Mouse (Mus musculus) embryonic facial prominence, embryonic 15.5 days (tissue): ENCODE data around the gene Siglecg. TPM values are rescaled to one million over a fixed set of nuclear protein-coding genes. Genes with fewer than 3 reads are reported as not detected.
"Not testable (repeated sequence)": the region's sequence is repeated elsewhere in the genome, so short reads cannot be mapped to it uniquely, and the experiment has no call there.

Experiments
- ATAC-seq: fragments of 200-750 bp; cut with Nextera tagmentation; 2 replicates; pipeline ENCODE4 v1.8.0; 2017; ENCODE audit warnings: low read depth, moderate TSS enrichment; ENCODE audit not compliant: insufficient number of reproducible peaks, low FRiP score, low TSS enrichment
- H3K27ac ChIP-seq: fragments of 300-500 bp; sonication (generic); replicated peaks from 2 replicates; pipeline ENCODE4 v1.5.1; 2015; ENCODE audit warnings: mild to moderate bottlenecking, inconsistent platforms
- H3K27me3 ChIP-seq: fragments of 300-500 bp; sonication (generic); 2 replicates; pipeline ENCODE4 v1.6.1; 2015; ENCODE audit warnings: inconsistent platforms
- H3K36me3 ChIP-seq: fragments of 300-500 bp; sonication (generic); 2 replicates; pipeline ENCODE4 v1.6.1; 2015; ENCODE audit warnings: mild to moderate bottlenecking, inconsistent platforms
- H3K4me1 ChIP-seq: fragments of 300-500 bp; sonication (generic); 2 replicates; pipeline ENCODE4 v1.6.1; 2015; ENCODE audit warnings: inconsistent platforms
- H3K4me2 ChIP-seq: fragments of 300-500 bp; sonication (generic); replicated peaks from 2 replicates; pipeline ENCODE4 v1.6.1; 2015; ENCODE audit warnings: mild to moderate bottlenecking, inconsistent platforms
- H3K4me3 ChIP-seq: fragments of 300-500 bp; sonication (generic); replicated peaks from 2 replicates; pipeline ENCODE4 v1.5.1; 2015; ENCODE audit warnings: mild to moderate bottlenecking, inconsistent platforms
- H3K9ac ChIP-seq: fragments of 300-500 bp; sonication (generic); 2 replicates; pipeline ENCODE4 v1.6.1; 2015; ENCODE audit warnings: inconsistent platforms
- H3K9me3 ChIP-seq: fragments of 300-500 bp; sonication (generic); replicated peaks from 2 replicates; pipeline ENCODE4 v1.6.1; 2016; ENCODE audit warnings: inconsistent platforms
- WGBS: fragments of 180-500 bp; shearing (Covaris S2); methylation state at CpG from one replicate; pipeline ENCODE4 v1.1.7; 2015; 5-methylcytosine and 5-hydroxymethylcytosine counted together
- polyA plus RNA-seq: library from polyadenylated mRNA; unstranded; fragments of >200 nt; fragmentation: Nextera tagmentation; extraction: Ambion mirVana; gene quantifications from 2 replicates; pipeline ENCODE4 v1.2.1, GENCODE M21; 2015

Siglecg gene
- polyA plus RNA-seq: 0.04 and 0.71 TPM in 2 replicates

DNA sequence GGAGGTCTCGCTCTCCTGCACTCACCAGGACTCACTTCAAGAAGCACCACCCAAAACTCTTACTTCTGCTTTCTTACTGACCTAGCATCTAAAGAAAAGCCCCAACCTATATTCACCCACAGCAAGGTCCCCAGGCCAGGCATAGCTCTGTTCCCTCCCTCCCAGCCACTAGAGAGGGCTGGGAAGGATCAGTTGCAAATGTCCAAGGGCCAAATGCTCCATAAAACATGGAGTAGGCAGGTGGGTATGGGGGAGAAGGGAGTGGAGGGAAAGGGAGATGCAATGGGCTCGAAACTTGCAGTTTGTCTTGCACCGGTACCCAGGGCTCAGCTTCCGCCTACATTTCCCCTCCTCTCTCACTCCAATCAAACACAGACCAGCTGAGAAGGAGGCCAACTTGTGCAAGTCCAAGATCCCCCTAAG, at the start of gene Siglecg:
Gene Siglecg (plus strand): TSS at position 74 of the 423 bp plus-strand sequence.
- Histone ChIP-seq H3K9ac (no peak within 1 kb of the TSS), H3K27me3 (no peaks in the 10 kb centered on the region), H3K27ac (no peak within 1 kb of the TSS), H3K4me3 (no peak within 1 kb of the TSS), H3K36me3 (no peaks in the 10 kb centered on the region), H3K4me2 (no peak within 1 kb of the TSS), H3K9me3 (no peaks in the 10 kb centered on the region), H3K4me1 (no peaks in the 10 kb centered on the region)
- ATAC-seq: no peak
- 73% methylated on average over 4 of the region's 4 CpGs for WGBS

DNA sequence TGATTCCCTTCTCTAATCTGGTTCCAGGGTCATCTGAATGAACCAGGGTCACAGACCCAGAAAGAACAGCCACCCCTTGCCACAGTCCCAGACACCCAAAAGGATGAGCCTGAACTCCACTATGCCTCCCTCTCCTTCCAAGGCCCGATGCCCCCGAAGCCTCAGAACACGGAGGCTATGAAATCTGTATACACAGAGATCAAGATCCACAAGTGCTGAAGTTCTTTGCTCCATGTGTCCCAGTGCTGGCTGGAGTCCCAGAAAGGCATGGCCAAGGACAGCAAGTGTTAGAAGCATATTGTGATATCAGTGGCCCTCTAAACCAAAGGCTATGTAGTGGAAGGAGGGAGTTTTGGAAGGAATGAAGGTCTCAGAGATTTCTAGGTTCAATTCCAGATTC, 49.4 kb upstream of the Siglecg start:
- Histone ChIP-seq H3K36me3 (no peaks in the 10 kb centered on the region), H3K4me3 (no peak overlapping the region), H3K27me3 (no peaks in the 10 kb centered on the region), H3K9me3 (no peaks in the 10 kb centered on the region), H3K9ac (no peak overlapping the region), H3K27ac (no peak overlapping the region), H3K4me2 (no peak overlapping the region), H3K4me1 (0 out of 2 replicates have a peak, but pooled peaks cover 6% of the 10 kb centered on the region)
- no peak for ATAC-seq
- 78% methylated on average over 3 of the region's 3 CpGs for WGBS

DNA sequence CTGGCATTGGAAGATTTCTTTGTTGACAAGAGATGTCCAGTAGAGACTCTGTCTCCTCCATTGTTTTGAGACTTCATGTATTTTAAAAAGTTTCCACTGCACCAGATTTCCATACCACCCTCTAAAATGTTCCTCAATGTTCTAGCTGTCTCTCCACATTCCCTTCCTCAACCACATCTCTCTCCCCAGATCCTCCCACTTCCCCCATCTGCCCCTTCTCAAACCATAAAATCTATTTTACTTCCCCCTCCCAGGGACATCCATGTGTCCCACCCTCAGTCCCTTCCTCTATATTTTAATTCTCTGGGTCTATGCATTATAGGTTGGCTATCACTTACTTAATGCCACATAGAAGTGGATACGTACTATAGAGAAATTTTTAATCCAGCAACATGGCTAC, 46.6 kb upstream of the Siglecg start:
- Histone ChIP-seq H3K4me2 (no peak overlapping the region), H3K9ac (no peak overlapping the region), H3K9me3 (no peaks in the 10 kb centered on the region), H3K4me1 (no peaks in the 10 kb centered on the region), H3K27ac (no peak overlapping the region), H3K4me3 (no peak overlapping the region), H3K36me3 (no peaks in the 10 kb centered on the region), H3K27me3 (no peaks in the 10 kb centered on the region)
- no peak for ATAC-seq
- 79% methylated on average over 1 of the region's 1 CpGs for WGBS

DNA sequence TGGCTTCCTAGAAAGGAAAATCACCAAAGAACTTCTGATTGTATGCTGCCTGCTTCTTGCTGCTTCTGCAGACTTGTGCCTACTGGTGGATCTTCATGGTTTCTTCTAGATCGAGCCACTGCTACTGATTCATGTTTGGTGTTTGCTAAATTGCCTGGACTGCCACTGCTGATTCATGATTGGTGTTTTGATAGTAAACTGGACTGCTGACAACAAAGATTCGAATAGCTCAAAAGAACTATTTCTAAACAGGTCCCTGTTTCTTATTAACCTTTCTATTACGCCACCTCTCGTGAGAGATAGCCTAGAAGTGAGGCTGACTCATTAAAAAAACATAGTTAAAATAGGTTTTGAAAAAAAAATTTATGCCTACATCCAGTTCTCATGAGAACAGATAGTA, 46.0 kb upstream of the Siglecg start:
- WGBS: 62% methylated on average over 4 of the region's 4 CpGs
- H3K27ac ChIP-seq: no peak overlapping the region
- no peaks in the 10 kb centered on the region for H3K4me1 ChIP-seq
- ATAC-seq: no peak
- no peaks in the 10 kb centered on the region for H3K9me3 ChIP-seq
- H3K4me3 ChIP-seq: no peak overlapping the region
- H3K27me3 ChIP-seq: no peaks in the 10 kb centered on the region
- H3K36me3 ChIP-seq: no peaks in the 10 kb centered on the region
- H3K9ac ChIP-seq: no peak overlapping the region
- no peak overlapping the region for H3K4me2 ChIP-seq

DNA sequence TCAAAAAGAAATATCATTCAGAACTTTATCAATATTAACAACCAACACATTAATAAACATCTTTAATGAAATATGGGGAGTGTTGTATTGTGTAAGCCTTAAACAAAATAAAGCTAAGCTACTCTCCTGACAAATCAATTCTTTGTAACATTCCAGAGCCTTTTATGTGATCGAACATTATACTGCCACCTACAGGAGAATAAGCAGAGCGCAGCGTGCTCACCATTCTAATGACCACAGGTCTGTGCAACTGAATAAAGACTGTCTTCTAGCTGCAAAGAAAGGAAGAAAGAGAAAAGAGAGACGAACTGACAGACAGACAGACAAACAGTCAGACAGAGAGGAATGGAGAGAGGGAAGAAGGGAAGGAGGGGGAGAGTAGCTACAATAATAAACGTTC, 29.8 kb upstream of the Siglecg start:
- no peak overlapping the region for H3K4me2 ChIP-seq
- H3K27ac ChIP-seq: no peak overlapping the region
- H3K9ac ChIP-seq: no peak overlapping the region
- H3K27me3 ChIP-seq: no peaks in the 10 kb centered on the region
- no peaks in the 10 kb centered on the region for H3K36me3 ChIP-seq
- no peak for ATAC-seq
- H3K4me3 ChIP-seq: no peak overlapping the region
- 11% methylated on average over 5 of the region's 5 CpGs for WGBS
- no peaks in the 10 kb centered on the region for H3K4me1 ChIP-seq
- H3K9me3 ChIP-seq: no peaks in the 10 kb centered on the region

DNA sequence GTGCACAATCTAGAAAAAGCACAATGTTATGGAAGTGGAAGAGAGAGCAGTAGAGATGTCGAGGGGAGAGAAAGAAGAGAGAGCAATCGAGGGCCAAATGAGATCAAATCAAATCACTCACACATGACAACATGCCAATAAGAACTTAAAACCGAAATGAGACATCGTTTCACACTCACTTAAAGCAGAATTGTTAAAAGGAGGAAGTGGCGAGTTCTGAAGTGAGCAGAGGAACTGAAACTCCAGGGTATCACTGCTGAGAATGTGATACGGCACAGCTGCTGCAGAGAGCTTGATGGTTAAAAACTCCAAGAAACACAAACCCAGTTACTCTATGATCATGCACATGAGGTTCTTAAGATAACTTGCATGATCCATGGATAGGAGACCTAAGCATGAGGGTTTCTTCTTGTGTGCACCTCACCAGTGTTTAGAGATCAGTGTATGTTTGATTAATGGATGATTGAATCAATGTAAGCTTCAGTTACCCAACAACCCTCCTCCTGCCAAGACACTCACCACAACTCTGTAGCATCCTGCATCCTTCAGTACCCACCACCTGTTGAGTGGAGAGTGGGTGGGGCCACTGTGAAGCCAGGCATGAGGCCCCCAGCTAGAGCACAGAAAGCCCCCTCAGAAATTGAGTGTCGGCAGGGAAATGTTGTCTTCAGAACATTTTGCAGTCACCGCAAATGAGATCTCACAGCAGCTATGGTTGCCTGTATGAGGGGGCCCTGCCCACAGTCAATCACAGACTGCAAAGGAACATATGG, 15.5 kb upstream of the Siglecg start:
- no peak for ATAC-seq
- Histone ChIP-seq H3K9me3 (no peaks in the 10 kb centered on the region), H3K36me3 (no peaks in the 10 kb centered on the region), H3K9ac (no peak overlapping the region), H3K27me3 (no peaks in the 10 kb centered on the region), H3K4me2 (no peak overlapping the region), H3K4me1 (no peaks in the 10 kb centered on the region), H3K27ac (no peak overlapping the region), H3K4me3 (no peak overlapping the region)
- 72% methylated on average over 8 of the region's 8 CpGs for WGBS

DNA sequence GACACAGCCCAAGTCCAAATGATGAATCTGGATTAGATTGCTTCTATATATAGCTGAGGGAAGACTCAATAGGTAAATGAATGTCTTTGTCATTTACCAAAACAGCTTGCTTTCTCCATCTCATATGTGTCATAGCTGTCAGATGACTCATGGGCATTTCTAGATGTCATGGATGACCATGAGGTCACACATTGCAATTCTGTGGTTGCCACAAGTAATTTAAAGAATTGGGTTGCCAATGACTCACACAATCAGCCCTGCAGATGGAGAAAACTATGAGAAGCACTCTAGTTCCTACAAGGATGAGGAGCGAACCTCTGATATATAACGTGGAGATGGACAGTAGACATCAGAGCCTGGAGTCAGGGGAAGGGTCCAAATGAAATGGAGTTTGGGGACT, 8.5 kb upstream of the Siglecg start:
- ATAC-seq: no peak
- no peak overlapping the region for H3K9ac ChIP-seq

DNA sequence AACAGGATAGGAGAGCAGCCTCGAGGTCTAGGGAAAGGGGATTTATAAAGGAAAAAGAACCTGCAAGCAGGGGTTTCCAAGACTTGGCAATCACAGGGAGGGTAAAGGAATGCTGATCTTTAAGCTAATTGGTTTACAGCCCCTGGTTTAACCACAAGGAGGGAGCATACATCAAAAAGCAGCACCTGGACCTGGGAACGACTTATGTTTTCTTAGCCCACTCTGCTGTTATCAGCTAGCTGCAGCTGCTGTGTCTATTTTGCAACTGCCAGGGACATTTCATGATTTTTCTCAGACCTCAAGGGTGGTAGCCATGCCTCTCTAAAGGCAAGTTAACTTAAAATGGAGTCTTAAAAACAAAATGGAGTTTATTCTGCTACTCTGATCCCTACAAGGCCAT, 5.3 kb upstream of the Siglecg start:
- H3K36me3 ChIP-seq: no peaks in the 10 kb centered on the region
- ATAC-seq: no peak
- no peak overlapping the region for H3K27ac ChIP-seq
- H3K4me3 ChIP-seq: no peak overlapping the region
- no peaks in the 10 kb centered on the region for H3K27me3 ChIP-seq
- H3K4me2 ChIP-seq: no peak overlapping the region
- WGBS: 38% methylated on average over 2 of the region's 2 CpGs
- H3K9ac ChIP-seq: no peak overlapping the region
- no peaks in the 10 kb centered on the region for H3K4me1 ChIP-seq
- H3K9me3 ChIP-seq: no peaks in the 10 kb centered on the region

More for the DNA sequence above, 8.5 kb upstream of the Siglecg start:
- no peaks in the 10 kb centered on the region for H3K9me3 ChIP-seq
- H3K4me1 ChIP-seq: no peaks in the 10 kb centered on the region
- H3K27me3 ChIP-seq: no peaks in the 10 kb centered on the region
- H3K4me3 ChIP-seq: no peak overlapping the region
- 82% methylated on average over 2 of the region's 2 CpGs for WGBS
- no peak overlapping the region for H3K4me2 ChIP-seq
- no peak overlapping the region for H3K27ac ChIP-seq
- H3K36me3 ChIP-seq: no peaks in the 10 kb centered on the region

DNA sequence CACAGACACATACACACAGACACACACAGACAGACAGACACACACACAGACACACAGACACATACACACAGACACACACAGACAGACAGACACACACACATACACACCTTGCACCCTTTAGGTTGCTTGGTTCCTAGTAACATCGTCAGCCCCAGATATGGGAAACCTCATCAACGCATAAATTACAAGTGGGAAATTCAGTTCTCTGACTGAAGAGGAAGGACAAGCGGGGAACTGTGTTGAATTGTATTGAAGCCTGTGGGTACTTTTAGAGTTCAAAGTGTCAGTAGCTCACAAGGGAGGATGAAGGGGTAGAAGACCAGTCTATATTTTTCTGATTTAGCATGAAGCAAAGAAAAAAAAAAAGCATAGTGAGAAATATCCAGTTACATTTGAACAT, 431 bp upstream of the Siglecg start:
- no peak overlapping the region for H3K4me3 ChIP-seq
- no peak overlapping the region for H3K9ac ChIP-seq
- WGBS: 77% methylated on average over 3 of the region's 3 CpGs
- no peaks in the 10 kb centered on the region for H3K4me1 ChIP-seq
- H3K4me2 ChIP-seq: no peak overlapping the region
- H3K9me3 ChIP-seq: no peaks in the 10 kb centered on the region
- H3K27me3 ChIP-seq: no peaks in the 10 kb centered on the region
- no peak overlapping the region for H3K27ac ChIP-seq
- H3K36me3 ChIP-seq: no peaks in the 10 kb centered on the region
- ATAC-seq: no peak

DNA sequence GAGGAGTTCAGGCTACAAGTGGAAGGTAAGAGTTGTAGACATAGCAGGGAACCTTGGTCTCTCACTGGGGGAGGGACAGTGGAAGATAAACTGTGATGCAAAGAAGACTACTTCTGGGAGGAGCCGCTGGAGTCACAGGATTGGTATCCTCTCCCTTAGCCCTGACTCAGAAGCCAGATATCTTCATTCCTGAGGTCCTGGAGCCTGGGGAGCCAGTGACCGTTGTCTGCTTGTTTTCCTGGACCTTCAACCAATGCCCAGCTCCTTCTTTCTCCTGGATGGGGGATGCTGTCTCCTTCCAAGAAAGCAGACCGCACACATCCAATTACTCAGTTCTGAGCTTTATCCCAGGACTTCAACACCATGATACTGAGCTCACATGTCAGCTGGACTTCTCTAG, 1.1 kb downstream of the Siglecg start:
- WGBS: 74% methylated on average over 3 of the region's 3 CpGs
- no peak overlapping the region for H3K4me3 ChIP-seq

DNA sequence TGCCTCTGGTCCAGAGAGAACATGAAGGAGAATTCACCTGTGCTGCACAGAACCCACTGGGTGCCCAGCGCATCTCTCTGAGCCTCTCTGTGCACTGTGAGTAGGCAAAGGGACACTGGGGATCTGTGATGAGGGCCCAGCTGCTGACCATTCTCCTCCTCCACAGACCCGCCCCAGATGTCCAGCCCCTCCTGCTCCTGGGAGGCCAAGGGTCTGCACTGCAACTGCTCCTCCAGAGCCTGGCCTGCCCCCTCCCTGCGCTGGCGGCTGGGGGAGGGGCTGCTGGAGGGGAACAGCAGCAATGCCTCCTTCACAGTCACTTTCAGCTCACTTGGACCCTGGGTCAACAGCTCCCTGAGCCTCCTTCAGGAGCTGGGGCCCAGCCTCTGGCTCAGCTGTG, 3.7 kb downstream of the Siglecg start:
- not testable (repeated sequence) for H3K4me2 ChIP-seq, H3K4me3 ChIP-seq, ATAC-seq, H3K36me3 ChIP-seq, H3K9ac ChIP-seq, H3K27me3 ChIP-seq, H3K9me3 ChIP-seq, H3K27ac ChIP-seq, H3K4me1 ChIP-seq
- 26% methylated on average over 4 of the region's 4 CpGs for WGBS

More for the DNA sequence above, 1.1 kb downstream of the Siglecg start:
- H3K9me3 ChIP-seq: no peaks in the 10 kb centered on the region
- no peaks in the 10 kb centered on the region for H3K4me1 ChIP-seq
- H3K9ac ChIP-seq: no peak overlapping the region
- H3K27me3 ChIP-seq: no peaks in the 10 kb centered on the region
- no peak overlapping the region for H3K4me2 ChIP-seq
- no peaks in the 10 kb centered on the region for H3K36me3 ChIP-seq
- ATAC-seq: no peak
- no peak overlapping the region for H3K27ac ChIP-seq

DNA sequence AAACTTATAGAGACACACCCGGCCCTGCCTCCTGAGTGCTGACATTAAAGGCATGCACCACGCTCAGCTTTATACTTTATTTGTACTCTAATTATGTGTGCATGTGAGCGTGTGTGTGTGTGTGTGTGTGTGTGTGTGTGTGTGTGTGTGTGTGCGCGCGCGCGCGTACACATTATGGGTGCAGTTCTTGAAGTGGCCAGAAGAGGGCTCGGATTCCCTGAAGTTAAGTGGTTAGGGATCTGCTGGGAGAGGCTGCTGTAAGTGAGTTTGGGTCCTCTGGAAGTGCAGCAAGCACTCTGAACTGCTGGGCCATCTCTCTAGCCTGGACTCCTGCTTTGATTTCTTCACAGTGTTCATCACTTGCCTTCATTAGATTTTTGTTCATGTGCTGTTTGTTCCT, 9.3 kb downstream of the Siglecg start:
- H3K27ac ChIP-seq: no peak overlapping the region
- H3K36me3 ChIP-seq: no peaks in the 10 kb centered on the region
- WGBS: 86% methylated on average over 10 of the region's 10 CpGs
- ATAC-seq: no peak
- no peak overlapping the region for H3K4me2 ChIP-seq
- H3K4me1 ChIP-seq: no peaks in the 10 kb centered on the region
- H3K9me3 ChIP-seq: no peaks in the 10 kb centered on the region
- no peaks in the 10 kb centered on the region for H3K27me3 ChIP-seq
- no peak overlapping the region for H3K9ac ChIP-seq
- no peak overlapping the region for H3K4me3 ChIP-seq
